Mouse (Mus musculus) small intestine, adult 2 months (tissue): ENCODE data around the gene Megf11.

Experiments used
- CTCF ChIP-seq: fragments of 200-500 bp; IDR thresholded peaks from 2 replicates; pipeline ENCODE4 v1.5.1; 2012; ENCODE audit warnings: low read depth, mild to moderate bottlenecking, control low read depth, inconsistent platforms, low read length, moderate library complexity, mixed read lengths; ENCODE audit not compliant: insufficient replicate concordance, insufficient read length; ENCODE audit errors: extremely low read depth
- POLR2A ChIP-seq: fragments of 200-500 bp; IDR thresholded peaks from 2 replicates; pipeline ENCODE4 v1.6.1; 2012; ENCODE audit warnings: low read depth, mild to moderate bottlenecking, control low read depth, inconsistent platforms, low read length, moderate library complexity

DNA sequence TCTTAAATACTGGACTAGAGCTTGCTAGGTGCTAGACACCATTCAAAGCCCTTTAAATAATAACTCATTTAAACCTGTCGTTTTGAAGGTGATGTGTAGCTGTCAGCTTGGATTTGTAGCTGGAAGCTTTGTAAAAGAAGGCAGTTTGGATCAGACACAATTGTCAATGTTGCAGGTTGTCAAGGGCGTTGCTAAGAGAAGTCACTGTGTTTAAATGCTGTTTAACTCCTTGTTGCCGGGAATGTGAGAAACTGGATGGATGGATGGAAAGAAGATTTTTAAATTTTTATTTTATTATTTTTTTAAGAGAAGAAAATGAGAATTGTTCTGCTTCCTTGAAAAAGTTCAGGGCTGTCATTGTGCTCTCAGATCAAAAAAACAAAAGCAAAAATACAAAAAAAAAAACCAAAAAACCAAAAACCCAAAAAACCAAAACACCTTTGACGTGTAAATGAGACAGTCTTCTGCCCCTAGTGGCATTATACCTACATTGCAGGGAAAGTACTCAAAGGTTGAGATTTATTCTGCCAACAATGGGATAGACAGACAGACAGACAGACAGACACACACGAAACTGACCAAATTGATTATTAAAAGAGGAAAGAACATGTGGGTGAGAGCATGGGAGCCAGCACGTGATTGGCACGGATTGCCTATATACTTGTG lies 227.7 kb downstream of the Megf11 start:
- no peak for TF ChIP-seq CTCF
- TF ChIP-seq POLR2A = no peak
